Mouse (Mus musculus) MEL (cell line): ENCODE results near the gene Macf1. TPM values are rescaled to one million over a fixed set of nuclear protein-coding genes. Genes with fewer than 3 reads are reported as not detected.

Experiments used
- DNase-seq: peaks from one replicate; pipeline ENCODE4 v3.0.0; 2011; ENCODE audit warnings: low read depth, low spot score
- H3K27ac ChIP-seq: 2 replicates; pipeline ENCODE4 v1.5.1; 2012; ENCODE audit warnings: low read depth, mild to moderate bottlenecking, control low read depth, low read length, moderate library complexity; ENCODE audit not compliant: control insufficient read depth
- H3K27me3 ChIP-seq, 2 experiments: fragments of 150-350 bp in 1 of 2; sonication (generic) in 1 of 2; 2 replicates each; pipeline ENCODE4 v1.6.1; 2012; ENCODE audit warnings: low read length in 2 of 2, mild to moderate bottlenecking in 2 of 2, improper control_type of control experiment in 1 of 2, moderate library complexity in 1 of 2; ENCODE audit not compliant: insufficient read depth in 2 of 2, control insufficient read depth in 1 of 2
- H3K36me3 ChIP-seq, 2 experiments: 2 replicates each; pipeline ENCODE4 v1.6.1; 2012 to 2014; ENCODE audit warnings: low read length in 2 of 2, improper control_type of control experiment in 1 of 2, inconsistent platforms in 1 of 2, mild to moderate bottlenecking in 1 of 2; ENCODE audit not compliant: insufficient read depth in 2 of 2, control insufficient read depth in 1 of 2
- H3K4me1 ChIP-seq, 2 experiments: fragments of 150-350 bp in 1 of 2; sonication (generic) in 1 of 2; 2 replicates each; pipeline ENCODE4 v1.6.1; 2012; ENCODE audit warnings: low read length in 2 of 2, improper control_type of control experiment in 1 of 2, mild to moderate bottlenecking in 1 of 2; ENCODE audit not compliant: insufficient read depth in 2 of 2, control insufficient read depth in 1 of 2
- H3K4me3 ChIP-seq, 2 experiments: fragments of 150-350 bp in 1 of 2; sonication (generic) in 1 of 2; 2 replicates each; pipeline ENCODE4 v1.5.1; 2012; ENCODE audit warnings: low read depth in 2 of 2, low read length in 2 of 2, mild to moderate bottlenecking in 2 of 2, moderate library complexity in 2 of 2, control low read depth in 1 of 2, improper control_type of control experiment in 1 of 2; ENCODE audit not compliant: control insufficient read depth in 1 of 2, insufficient read depth in 1 of 2
- H3K79me2 ChIP-seq: 2 replicates; pipeline ENCODE4 v1.6.1; 2012; ENCODE audit warnings: mild to moderate bottlenecking, low read length, moderate library complexity; ENCODE audit not compliant: control insufficient read depth, poor library complexity, insufficient read depth
- H3K9ac ChIP-seq: 2 replicates; pipeline ENCODE4 v1.6.1; 2012; ENCODE audit warnings: low read depth, mild to moderate bottlenecking, control low read depth, low read length, moderate library complexity; ENCODE audit not compliant: control insufficient read depth, poor library complexity, severe bottlenecking
- H3K9me3 ChIP-seq: fragments of 150-350 bp; sonication (generic); replicated peaks from 2 replicates; pipeline ENCODE4 v1.6.1; 2012; ENCODE audit warnings: mild to moderate bottlenecking, low read length, improper control_type of control experiment, moderate library complexity; ENCODE audit not compliant: insufficient read depth
- BHLHE40 ChIP-seq: IDR thresholded peaks from 2 replicates; pipeline ENCODE4 v1.6.1; 2012; ENCODE audit warnings: low read depth, mild to moderate bottlenecking, inconsistent platforms, low read length, improper control_type of control experiment, borderline replicate concordance
- CHD1 ChIP-seq: IDR thresholded peaks from 2 replicates; pipeline ENCODE4 v1.6.1; 2012; ENCODE audit warnings: low read depth, mild to moderate bottlenecking, inconsistent platforms, low read length, improper control_type of control experiment
- CTCF ChIP-seq, 3 experiments: IDR thresholded peaks in 2 of 3; conservative IDR thresholded peaks in 1 of 3; 2 replicates each; pipeline ENCODE4 v1.5.1; 2011 to 2012; ENCODE audit warnings: low read length in 3 of 3, low read depth in 2 of 3, mild to moderate bottlenecking in 2 of 3, improper control_type of control experiment in 1 of 3, inconsistent platforms in 1 of 3, mixed read lengths in 1 of 3, moderate library complexity in 1 of 3; ENCODE audit not compliant: control insufficient read depth in 1 of 3, insufficient read depth in 1 of 3, poor library complexity in 1 of 3, severe bottlenecking in 1 of 3
- ETS1 ChIP-seq: IDR thresholded peaks from 2 replicates; pipeline ENCODE4 v1.6.1; 2012; ENCODE audit warnings: low read depth, mild to moderate bottlenecking, inconsistent platforms, low read length, improper control_type of control experiment, moderate library complexity
- HCFC1 ChIP-seq: IDR thresholded peaks from 2 replicates; pipeline ENCODE4 v1.6.1; 2012; ENCODE audit warnings: low read depth, mild to moderate bottlenecking, inconsistent platforms, low read length, improper control_type of control experiment, moderate library complexity
- KAT2A ChIP-seq: conservative IDR thresholded peaks from 2 replicates; pipeline ENCODE4 v1.6.1; 2012; ENCODE audit warnings: low read depth, low read length, improper control_type of control experiment, inconsistent platforms
- MAFK ChIP-seq: IDR thresholded peaks from 2 replicates; pipeline ENCODE4 v1.6.1; 2011; ENCODE audit warnings: low read depth, mild to moderate bottlenecking, low read length, improper control_type of control experiment, borderline replicate concordance
- MEF2A ChIP-seq: IDR thresholded peaks from 2 replicates; pipeline ENCODE4 v1.6.1; 2014; ENCODE audit warnings: low read depth, mild to moderate bottlenecking, inconsistent platforms, low read length, improper control_type of control experiment; ENCODE audit not compliant: poor library complexity, insufficient replicate concordance, severe bottlenecking; ENCODE audit errors: extremely low read depth
- MXI1 ChIP-seq: IDR thresholded peaks from 2 replicates; pipeline ENCODE4 v1.6.1; 2011; ENCODE audit warnings: mild to moderate bottlenecking, low read depth, low read length, improper control_type of control experiment
- MYB ChIP-seq: IDR thresholded peaks from 2 replicates; pipeline ENCODE4 v1.6.1; 2011; ENCODE audit warnings: mild to moderate bottlenecking, low read depth, low read length, improper control_type of control experiment
- MYC ChIP-seq: IDR thresholded peaks from 2 replicates; pipeline ENCODE4 v1.6.1; 2011; ENCODE audit warnings: low read depth, mild to moderate bottlenecking, low read length, improper control_type of control experiment, moderate library complexity
- NELFE ChIP-seq: IDR thresholded peaks from 2 replicates; pipeline ENCODE4 v1.6.1; 2011; ENCODE audit warnings: low read depth, low read length, improper control_type of control experiment
- NRF1 ChIP-seq: IDR thresholded peaks from 2 replicates; pipeline ENCODE4 v1.6.1; 2014; ENCODE audit warnings: low read depth, mild to moderate bottlenecking, inconsistent platforms, low read length, improper control_type of control experiment, moderate library complexity; ENCODE audit not compliant: poor library complexity, insufficient read depth, severe bottlenecking
- POLR2A ChIP-seq, 2 experiments: IDR thresholded peaks; 2 replicates each; pipeline ENCODE4 v1.6.1; 2011 to 2012; ENCODE audit warnings: low read length in 2 of 2, mild to moderate bottlenecking in 2 of 2, control low read depth in 1 of 2, improper control_type of control experiment in 1 of 2, low read depth in 1 of 2, moderate library complexity in 1 of 2; ENCODE audit not compliant: control insufficient read depth in 1 of 2, insufficient read depth in 1 of 2, poor library complexity in 1 of 2
- RAD21 ChIP-seq: IDR thresholded peaks from 2 replicates; pipeline ENCODE4 v1.6.1; 2011; ENCODE audit warnings: mild to moderate bottlenecking, low read depth, low read length, improper control_type of control experiment
- RCOR1 ChIP-seq: IDR thresholded peaks from 2 replicates; pipeline ENCODE4 v1.6.1; 2012; ENCODE audit warnings: low read depth, mild to moderate bottlenecking, inconsistent platforms, low read length, improper control_type of control experiment
- SIN3A ChIP-seq: IDR thresholded peaks from 2 replicates; pipeline ENCODE4 v1.6.1; 2012; ENCODE audit warnings: low read length, improper control_type of control experiment, inconsistent platforms
- SMC3 ChIP-seq: IDR thresholded peaks from 2 replicates; pipeline ENCODE4 v1.6.1; 2011; ENCODE audit warnings: low read depth, low read length, improper control_type of control experiment
- TAL1 ChIP-seq: IDR thresholded peaks from 2 replicates; pipeline ENCODE4 v1.6.1; 2012; ENCODE audit warnings: mild to moderate bottlenecking, inconsistent platforms, low read length, moderate library complexity, mixed read lengths
- TBP ChIP-seq: IDR thresholded peaks from 2 replicates; pipeline ENCODE4 v1.8.0; 2011; ENCODE audit warnings: low read depth, low read length, improper control_type of control experiment
- UBTF ChIP-seq: IDR thresholded peaks from 2 replicates; pipeline ENCODE4 v1.6.1; 2012; ENCODE audit warnings: low read depth, mild to moderate bottlenecking, inconsistent platforms, low read length, improper control_type of control experiment, moderate library complexity, borderline replicate concordance; ENCODE audit not compliant: insufficient read depth
- USF1 ChIP-seq: IDR thresholded peaks from 2 replicates; pipeline ENCODE4 v1.6.1; 2014; ENCODE audit warnings: low read depth, mild to moderate bottlenecking, inconsistent platforms, low read length, improper control_type of control experiment, moderate library complexity
- USF2 ChIP-seq, 2 experiments: IDR thresholded peaks; 2 replicates each; pipeline ENCODE4 v1.6.1; 2011 to 2012; ENCODE audit warnings: improper control_type of control experiment in 2 of 2, low read length in 2 of 2, borderline replicate concordance in 1 of 2, inconsistent platforms in 1 of 2, low read depth in 1 of 2, mild to moderate bottlenecking in 1 of 2; ENCODE audit not compliant: insufficient read depth in 1 of 2
- ZC3H11A ChIP-seq: IDR thresholded peaks from 2 replicates; pipeline ENCODE4 v1.6.1; 2012; ENCODE audit warnings: low read depth, mild to moderate bottlenecking, inconsistent platforms, low read length, improper control_type of control experiment
- ZKSCAN1 ChIP-seq: IDR thresholded peaks from 2 replicates; pipeline ENCODE4 v1.6.1; 2012; ENCODE audit warnings: low read depth, mild to moderate bottlenecking, inconsistent platforms, low read length, improper control_type of control experiment, moderate library complexity
- ZMIZ1 ChIP-seq: IDR thresholded peaks from 2 replicates; pipeline ENCODE4 v1.6.1; 2012; ENCODE audit warnings: low read depth, mild to moderate bottlenecking, inconsistent platforms, low read length, improper control_type of control experiment, moderate library complexity
- ZNF384 ChIP-seq: IDR thresholded peaks from 2 replicates; pipeline ENCODE4 v1.6.1; 2012; ENCODE audit warnings: low read depth, mild to moderate bottlenecking, inconsistent platforms, low read length, improper control_type of control experiment
- polyA plus RNA-seq, 2 experiments: library from polyadenylated mRNA; stranded (reverse) in 1 of 2; unstranded in 1 of 2; fragments of >175 nt in 1 of 2; fragments of >200 nt in 1 of 2; gene quantifications; 2 replicates each; pipeline versions ENCODE4 v1.2.1 to v1.2.4; 2012; ENCODE audit warnings: low replicate concordance in 2 of 2, low read depth in 1 of 2; ENCODE audit not compliant: insufficient read length in 2 of 2, insufficient read depth in 1 of 2, missing spikeins in 1 of 2
- total RNA-seq: library from RNA; depleted of rRNA; stranded (reverse); fragments of 300-350 nt; gene quantifications from 2 replicates; pipeline ENCODE4 v1.2.3, GENCODE M21; 2012

Gene Macf1
- total and polyA plus RNA-seq, 3 experiments: 18.5 to 71.4 (median 60.8) TPM

- DNase-seq: no peak
Observed at GRCm38 (mm10) chr4:123665681-123666278, 18.4 kb downstream of the Macf1 start.

GRCm38 (mm10) chr4:123664951-123665661 is 19.1 kb downstream of the Macf1 start:
- Histone ChIP-seq H3K27ac (peak overlapping the region; percentile 42), H3K4me1 (peaks cover 3 to 17% of the 10 kb centered on the region in 2 experiments; a peak in 3 of 4 replicates), H3K79me2 (no peaks in the 10 kb centered on the region), H3K9ac (peak overlapping the region; percentile 79), H3K4me3 (peak overlapping the region; percentile 60 to 62), H3K9me3 (no peaks in the 10 kb centered on the region), H3K36me3 (peaks cover 0 to 17% of the 10 kb centered on the region in 2 experiments; a peak in 2 of 4 replicates), H3K27me3 (no peaks in the 10 kb centered on the region)
- TF ChIP-seq BHLHE40 (no peak), NRF1 (no peak), ZMIZ1 (no peak), MYB (no peak), NELFE (no peak), RCOR1 (no peak), MYC (no peak), CTCF (IDR thresholded peaks at IDR 0.05 in 2 of 3, conservative IDR thresholded peaks at IDR 0.05 in 1 of 3; ENCODE audit: control insufficient read depth in 1 of 3, insufficient read depth in 1 of 3, low read depth in 2 of 3, low read length in 3 of 3, poor library complexity in 1 of 3, severe bottlenecking in 1 of 3) (no peak), SIN3A (no peak), UBTF (no peak), ZC3H11A (no peak), RAD21 (no peak), USF1 (no peak), USF2 (IDR thresholded peaks at IDR 0.05; ENCODE audit: borderline replicate concordance in 1 of 2, insufficient read depth in 1 of 2, low read depth in 1 of 2, low read length in 2 of 2) (no peak), ZKSCAN1 (no peak), KAT2A (no peak), ETS1 (no peak), MEF2A (no peak), TAL1 (no peak)
- DNase-seq: peak; percentile 47

More at GRCm38 (mm10) chr4:123665681-123666278, 18.4 kb downstream of the Macf1 start:
- Histone ChIP-seq H3K9ac (no peak overlapping the region; the same call in 1 of the 2 replicates), H3K4me1 (peaks cover 3 to 17% of the 10 kb centered on the region in 2 experiments; a peak in 3 of 4 replicates), H3K36me3 (peaks cover 0 to 17% of the 10 kb centered on the region in 2 experiments; a peak in 2 of 4 replicates), H3K27me3 (no peaks in the 10 kb centered on the region), H3K9me3 (no peaks in the 10 kb centered on the region), H3K79me2 (no peaks in the 10 kb centered on the region), H3K27ac (no peak overlapping the region), H3K4me3 (peak overlapping the region; percentile 60 to 62; a peak in 2 of 4 replicates)
- no peak for TF ChIP-seq CHD1
- no peak for TF ChIP-seq TBP
- no peak for TF ChIP-seq KAT2A
- TF ChIP-seq TAL1: no peak
- no peak for TF ChIP-seq MXI1
- no peak for TF ChIP-seq RCOR1
- no peak for TF ChIP-seq HCFC1
- no peak for TF ChIP-seq MAFK
- no peak for TF ChIP-seq SMC3
- no peak for TF ChIP-seq ZNF384
- no peak for TF ChIP-seq UBTF
- no peak for TF ChIP-seq USF1
- TF ChIP-seq USF2 (IDR thresholded peaks at IDR 0.05; ENCODE audit: borderline replicate concordance in 1 of 2, insufficient read depth in 1 of 2, low read depth in 1 of 2, low read length in 2 of 2): no peak
- TF ChIP-seq RAD21: no peak
- no peak for TF ChIP-seq NELFE
- no peak for TF ChIP-seq NRF1
- no peak for TF ChIP-seq POLR2A (IDR thresholded peaks at IDR 0.05; ENCODE audit: control insufficient read depth in 1 of 2, insufficient read depth in 1 of 2, low read depth in 1 of 2, low read length in 2 of 2, poor library complexity in 1 of 2)
- TF ChIP-seq MYC: no peak
- TF ChIP-seq ZMIZ1: no peak
